In the genomic region with DNA sequence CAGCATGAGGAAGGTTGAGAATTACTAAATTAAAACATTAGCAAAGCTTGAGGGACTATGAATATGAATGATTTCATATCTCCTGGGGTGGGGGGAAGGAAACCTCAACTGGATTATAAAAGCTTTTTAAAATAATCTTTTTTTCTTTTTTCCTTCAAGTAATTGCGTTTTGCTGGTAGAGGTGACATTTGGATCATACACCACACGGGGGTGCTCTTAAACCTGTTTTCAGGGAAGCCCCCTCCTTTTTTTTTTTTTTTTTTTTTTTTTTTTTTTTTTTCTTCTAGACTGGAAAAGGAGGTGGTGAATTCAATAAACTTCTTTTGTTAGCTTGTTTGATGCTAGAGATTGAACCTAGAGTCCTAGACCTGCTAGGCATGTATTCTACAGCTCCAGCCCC, we compare ENCODE assay signal across 10 mouse cellular contexts. TPM values are rescaled to one million over a fixed set of nuclear protein-coding genes. Genes with fewer than 3 reads are reported as not detected.
DNase-seq lines count a peak whose midpoint lies in the region; ATAC-seq and TF ChIP-seq lines count a peak whose summit lies in the region.
"Had no signal": no experiment of that assay in that cellular context is flagged by ENCODE, and none has a peak within 500 bp of the region (broad histone marks: within the 10 kb centered on the region; RNA-seq: fewer than 3 reads in every experiment).

No protein-coding gene starts in this region.

- peaks cover 14% of the 10 kb centered on the region for H3K36me3 ChIP-seq in kidney, embryonic 16.5 days (ENCODE audit: insufficient read depth, low read length)
- H3K36me3 ChIP-seq in E14TG2a.4 (ENCODE audit: insufficient read depth, low read length), result peaks cover 40% of the 10 kb centered on the region
- H3K36me3 ChIP-seq in embryonic facial prominence, embryonic 14.5 days (ENCODE audit: control insufficient read depth, insufficient read depth, low read length), result peaks cover 24% of the 10 kb centered on the region
- H3K36me3 ChIP-seq: liver, embryonic 15.5 days had no signal

- H3K9ac ChIP-seq in kidney, embryonic 16.5 days (replicated peaks; ENCODE audit: low read length), result no peak overlapping the region
- no peak overlapping the region for H3K9ac ChIP-seq in embryonic facial prominence, embryonic 14.5 days (ENCODE audit: low read depth, low read length)
- H3K9ac ChIP-seq: liver, embryonic 15.5 days had no signal

- H3K9me3 ChIP-seq in kidney, embryonic 16.5 days (ENCODE audit: low read length), result no peaks in the 10 kb centered on the region
- no peaks in the 10 kb centered on the region for H3K9me3 ChIP-seq in E14TG2a.4 (ENCODE audit: low read length)
- H3K9me3 ChIP-seq in embryonic facial prominence, embryonic 14.5 days (ENCODE audit: control insufficient read depth, low read length), result no peaks in the 10 kb centered on the region
- H3K9me3 ChIP-seq: liver, embryonic 15.5 days had no signal

- no peak overlapping the region for H3K4me2 ChIP-seq in kidney, embryonic 16.5 days (replicated peaks; ENCODE audit: low read depth, low read length)
- H3K4me2 ChIP-seq in embryonic facial prominence, embryonic 14.5 days (ENCODE audit: low read depth, low read length), result no peak overlapping the region
- H3K4me2 ChIP-seq: liver, embryonic 15.5 days had no signal

- WGBS in kidney, embryonic 16.5 days, result 4% methylated on average over 2 of the region's 2 CpGs
- WGBS in embryonic facial prominence, embryonic 14.5 days, result 9% methylated on average over 2 of the region's 2 CpGs

- TF ChIP-seq CTCF in E14TG2a.4 (conservative IDR thresholded peaks at IDR 0.05; ENCODE audit: low read length), result peak; percentile 31

- no peak overlapping the region for H3K27ac ChIP-seq in kidney, embryonic 16.5 days (ENCODE audit: low read length)
- no peak overlapping the region for H3K27ac ChIP-seq in embryonic facial prominence, embryonic 14.5 days (replicated peaks; ENCODE audit: low read depth, low read length)
- H3K27ac ChIP-seq: liver, embryonic 15.5 days had no signal

- H3K27me3 ChIP-seq in kidney, embryonic 16.5 days (ENCODE audit: insufficient read depth, low read length), result no peaks in the 10 kb centered on the region
- H3K27me3 ChIP-seq in E14TG2a.4 (ENCODE audit: insufficient read depth, low read length), result no peaks in the 10 kb centered on the region
- H3K27me3 ChIP-seq in embryonic facial prominence, embryonic 14.5 days (replicated peaks; ENCODE audit: control insufficient read depth, insufficient read depth, low read length), result no peaks in the 10 kb centered on the region
- H3K27me3 ChIP-seq: liver, embryonic 15.5 days had no signal

- no peak for ATAC-seq in kidney, embryonic 16.5 days (ENCODE audit: low FRiP score, low TSS enrichment)
- no peak for ATAC-seq in embryonic facial prominence, embryonic 14.5 days (ENCODE audit: low read depth)
- ATAC-seq in megakaryocyte-erythroid progenitor cell, adult 5-6 weeks (replicated peaks; ENCODE audit: low FRiP score, low TSS enrichment, poor library complexity, severe bottlenecking), result no peak

- no peaks in the 10 kb centered on the region for H3K4me1 ChIP-seq in kidney, embryonic 16.5 days (ENCODE audit: insufficient read depth, low read length)
- H3K4me1 ChIP-seq in E14TG2a.4 (replicated peaks; ENCODE audit: low read depth, low read length), result no peaks in the 10 kb centered on the region
- H3K4me1 ChIP-seq in embryonic facial prominence, embryonic 14.5 days (ENCODE audit: control insufficient read depth, insufficient read depth, low read length), result no peaks in the 10 kb centered on the region; the same call in 1 of the 2 replicates
- H3K4me1 ChIP-seq: liver, embryonic 15.5 days had no signal

- DNase-seq in kidney, postnatal 14 days, result peak; percentile 36
- peak; percentile 50 for DNase-seq in 416B (ENCODE audit: low read depth)
- DNase-seq in embryonic facial prominence, embryonic 14.5 days (ENCODE audit: low spot score), result peak; percentile 76
- no peak for DNase-seq in adrenal gland, postnatal 25 days
- DNase-seq in gastrocnemius, adult 18-20 months (ENCODE audit: low spot score), result no peak
- DNase-seq: cerebellum, adult 9-11 months had no signal

- H3K4me3 ChIP-seq in kidney, embryonic 16.5 days (ENCODE audit: low read length), result no peak overlapping the region
- no peak overlapping the region for H3K4me3 ChIP-seq in E14TG2a.4 (replicated peaks; ENCODE audit: low read length)
- H3K4me3 ChIP-seq in embryonic facial prominence, embryonic 14.5 days (ENCODE audit: low read depth, low read length), result no peak overlapping the region
- H3K4me3 ChIP-seq: liver, embryonic 15.5 days had no signal

RNA-seq across cellular contexts. Expression of gene Stx8, which starts 9.3 kb away (rescaled TPM):
- polyA plus RNA-seq in kidney, embryonic 16.5 days (2015; fragmentation: Nextera tagmentation; extraction: Ambion mirVana), result 48.9 and 49.6 TPM in 2 replicates
- polyA plus RNA-seq in embryonic facial prominence, embryonic 14.5 days (2014; fragmentation: Nextera tagmentation; extraction: Ambion mirVana), result 57.5 and 58.9 TPM in 2 replicates
- total RNA-seq in megakaryocyte-erythroid progenitor cell, adult 5-6 weeks (2014; fragmentation: Nextera tagmentation), result 7.6 and 22.8 TPM in 2 replicates
- total RNA-seq in megakaryocyte-erythroid progenitor cell, adult 5-6 weeks (2017), result 29.6 and 34.6 TPM in 2 replicates
- 28.5 and 35.1 TPM in 2 replicates for total RNA-seq in adrenal gland, postnatal 25 days (2021)
- 10 to 100 TPM; 22.6 to 25.3 TPM for total RNA-seq in gastrocnemius, adult 18-20 months (2021)

RNA-seq across cellular contexts. Expression of gene Cfap52, which starts 9.8 kb away (rescaled TPM):
- 1.7 and 2.2 TPM in 2 replicates for polyA plus RNA-seq in kidney, embryonic 16.5 days (2015; fragmentation: Nextera tagmentation; extraction: Ambion mirVana)
- polyA plus RNA-seq in embryonic facial prominence, embryonic 14.5 days (2014; fragmentation: Nextera tagmentation; extraction: Ambion mirVana), result 2.9 and 7.2 TPM in 2 replicates
- not detected in 2 replicates for total RNA-seq in megakaryocyte-erythroid progenitor cell, adult 5-6 weeks (2014; fragmentation: Nextera tagmentation)
- not detected in 2 replicates for total RNA-seq in megakaryocyte-erythroid progenitor cell, adult 5-6 weeks (2017)
- total RNA-seq in adrenal gland, postnatal 25 days (2021), result not detected in 2 replicates
- total RNA-seq in gastrocnemius, adult 18-20 months (2021), result 1 to 10 TPM; 1.7 to 6.1 TPM
- polyA plus RNA-seq: liver, embryonic 15.5 days had no signal

RNA-seq across cellular contexts. Expression of gene Usp43, which starts 53.3 kb away (rescaled TPM):
- polyA plus RNA-seq in kidney, embryonic 16.5 days (2015; fragmentation: Nextera tagmentation; extraction: Ambion mirVana), result 1.9 and 2.6 TPM in 2 replicates
- polyA plus RNA-seq in embryonic facial prominence, embryonic 14.5 days (2014; fragmentation: Nextera tagmentation; extraction: Ambion mirVana), result 2.3 and 2.4 TPM in 2 replicates
- not detected in 2 replicates for total RNA-seq in megakaryocyte-erythroid progenitor cell, adult 5-6 weeks (2014; fragmentation: Nextera tagmentation)
- total RNA-seq in megakaryocyte-erythroid progenitor cell, adult 5-6 weeks (2017), result not detected in 2 replicates
- 1.5 and 3.0 TPM in 2 replicates for total RNA-seq in adrenal gland, postnatal 25 days (2021)
- under 1 TPM; 0.40 to 0.57 TPM for total RNA-seq in gastrocnemius, adult 18-20 months (2021)
- polyA plus RNA-seq: liver, embryonic 15.5 days had no signal

Comparison
In these comparisons a context has a peak if more than half of its experiments do, and no peak if none do; other contexts are left out.
1. DNase-seq: peak in kidney, postnatal 14 days (single experiment), 416B (single experiment) and embryonic facial prominence, embryonic 14.5 days (single experiment); none in adrenal gland, postnatal 25 days (single experiment) and gastrocnemius, adult 18-20 months (single experiment).